Mouse (Mus musculus) forebrain, embryonic 14.5 days (tissue): ENCODE results near the gene Ppip5k2. TPM values are rescaled to one million over a fixed set of nuclear protein-coding genes. Genes with fewer than 3 reads are reported as not detected.
"Not testable (repeated sequence)": the region's sequence is repeated elsewhere in the genome, so short reads cannot be mapped to it uniquely, and the experiment has no call there.

ENCODE experiments used
- ATAC-seq: fragments of 200-750 bp; cut with Nextera tagmentation; 2 replicates; pipeline ENCODE4 v1.8.0; 2017; ENCODE audit warnings: mild to moderate bottlenecking, moderate library complexity
- DNase-seq: peaks from one replicate; pipeline ENCODE4 v3.0.0-alpha.2; 2015; ENCODE audit warnings: low spot score
- H3K27ac ChIP-seq: fragments of 300-500 bp; sonication (generic); 2 replicates; pipeline ENCODE4 v1.5.1; 2014; ENCODE audit warnings: low read depth, mild to moderate bottlenecking, control low read depth, low read length, moderate library complexity
- H3K27me3 ChIP-seq: fragments of 300-500 bp; sonication (generic); replicated peaks from 2 replicates; pipeline ENCODE4 v1.6.1; 2014; ENCODE audit warnings: low read length, control low read depth, mixed read lengths; ENCODE audit not compliant: control insufficient read depth, insufficient read depth
- H3K36me3 ChIP-seq: fragments of 300-500 bp; sonication (generic); 2 replicates; pipeline ENCODE4 v1.6.1; 2014; ENCODE audit warnings: low read length, control low read depth; ENCODE audit not compliant: control insufficient read depth, insufficient read depth
- H3K4me1 ChIP-seq: fragments of 300-500 bp; sonication (generic); 2 replicates; pipeline ENCODE4 v1.6.1; 2014; ENCODE audit warnings: antibody characterized with exemption, low read length, control low read depth; ENCODE audit not compliant: control insufficient read depth, insufficient read depth
- H3K4me2 ChIP-seq: fragments of 300-500 bp; sonication (generic); 2 replicates; pipeline ENCODE4 v1.6.1; 2014; ENCODE audit warnings: mild to moderate bottlenecking, control low read depth, low read length
- H3K4me3 ChIP-seq: fragments of 300-500 bp; sonication (generic); 2 replicates; pipeline ENCODE4 v1.5.1; 2014; ENCODE audit warnings: low read depth, low read length, control low read depth
- H3K9ac ChIP-seq: fragments of 300-500 bp; sonication (generic); 2 replicates; pipeline ENCODE4 v1.6.1; 2014; ENCODE audit warnings: mild to moderate bottlenecking, low read length, control low read depth, moderate library complexity
- H3K9me3 ChIP-seq: fragments of 300-500 bp; sonication (generic); replicated peaks from 2 replicates; pipeline ENCODE4 v1.6.1; 2016; ENCODE audit warnings: low read length, control low read depth, mixed read lengths; ENCODE audit not compliant: control insufficient read depth
- WGBS: fragments of 180-500 bp; shearing (Covaris S2); extraction: QIAGEN DNeasy Blood & Tissue Kit; methylation state at CpG from one replicate; pipeline ENCODE4 v1.1.7; 2014; 5-methylcytosine and 5-hydroxymethylcytosine counted together
- polyA plus RNA-seq: library from polyadenylated mRNA; unstranded; fragments of >200 nt; fragmentation: Nextera tagmentation; extraction: Ambion mirVana; gene quantifications from 2 replicates; pipeline ENCODE4 v1.2.1, GENCODE M21; 2014

Ppip5k2 gene
- polyA plus RNA-seq, 1 experiment from 2014 or later: 37.9 TPM

DNA sequence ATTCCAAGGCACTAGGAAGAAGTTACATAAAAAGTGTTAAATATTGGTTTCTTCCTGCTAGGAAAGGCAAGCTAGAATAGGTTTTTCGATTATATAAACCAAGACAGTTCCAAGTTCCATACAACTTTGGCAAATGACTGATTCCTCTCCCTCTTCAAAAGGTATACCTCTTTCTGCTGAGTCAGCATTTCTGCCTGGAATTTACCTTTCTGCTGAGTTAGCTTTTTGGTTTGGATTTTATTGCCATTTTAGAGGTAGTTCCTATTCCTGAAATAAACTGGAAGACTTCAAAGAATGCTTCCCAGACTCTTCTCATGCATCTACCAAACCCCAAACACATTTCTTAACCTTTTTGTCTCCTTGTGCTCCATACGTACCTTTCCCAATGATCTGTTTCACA lies 2.1 kb downstream of the Ppip5k2 start:
- no peaks in the 10 kb centered on the region for H3K36me3 ChIP-seq
- no peak overlapping the region for H3K27ac ChIP-seq
- no peaks in the 10 kb centered on the region for H3K9me3 ChIP-seq
- H3K27me3 ChIP-seq: no peaks in the 10 kb centered on the region
- ATAC-seq (no peak), DNase-seq (no peak)
- H3K4me2 ChIP-seq: peak overlapping the region; percentile 68
- H3K4me3 ChIP-seq: peak overlapping the region; percentile 90
- 81% methylated on average over 2 of the region's 2 CpGs for WGBS
- H3K9ac ChIP-seq: no peak overlapping the region
- peaks cover 17% of the 10 kb centered on the region for H3K4me1 ChIP-seq

- WGBS: 86% methylated on average over 4 of the region's 4 CpGs
- not testable (repeated sequence) for ATAC-seq, H3K27me3 ChIP-seq, H3K4me2 ChIP-seq, H3K9ac ChIP-seq, H3K27ac ChIP-seq, H3K4me3 ChIP-seq, DNase-seq, H3K36me3 ChIP-seq, H3K9me3 ChIP-seq
- peaks cover 13% of the 10 kb centered on the region for H3K4me1 ChIP-seq
Measured at GRCm38 (mm10) chr1:97765712-97766111, 4.5 kb downstream of the Ppip5k2 start.

DNA sequence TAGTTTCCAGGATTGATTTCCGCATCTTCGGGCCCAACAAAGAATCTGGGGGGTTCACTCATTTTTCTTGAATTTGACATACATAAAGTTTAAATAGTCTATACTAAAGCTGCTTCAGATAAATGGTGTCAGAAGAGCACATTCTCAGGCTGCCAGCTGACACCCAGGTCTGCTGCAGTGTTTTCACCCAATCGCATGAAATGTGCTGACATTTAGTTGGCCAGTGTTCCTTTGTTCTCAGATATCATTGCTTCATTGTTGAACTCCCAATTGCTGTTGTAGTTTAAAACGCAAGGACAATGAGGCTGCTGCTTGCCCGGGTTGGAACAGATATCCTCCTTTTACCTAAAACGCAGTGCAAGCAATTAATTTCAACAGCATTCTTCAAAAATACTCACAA lies 8.7 kb downstream of the Ppip5k2 start:
- H3K9me3 ChIP-seq: no peaks in the 10 kb centered on the region
- no peaks in the 10 kb centered on the region; the same call in 1 of the 2 replicates for H3K4me1 ChIP-seq
- H3K9ac ChIP-seq: no peak overlapping the region
- H3K27ac ChIP-seq: no peak overlapping the region
- H3K4me2 ChIP-seq: no peak overlapping the region
- ATAC-seq (no peak), DNase-seq (no peak)
- H3K4me3 ChIP-seq: no peak overlapping the region
- WGBS: 73% methylated on average over 6 of the region's 6 CpGs
- H3K27me3 ChIP-seq: no peaks in the 10 kb centered on the region
- H3K36me3 ChIP-seq: peaks cover 10% of the 10 kb centered on the region

GRCm38 (mm10) chr1:97760598-97760997 lies 9.6 kb downstream of the Ppip5k2 start:
- Histone ChIP-seq H3K4me1 (no peaks in the 10 kb centered on the region; the same call in 1 of the 2 replicates), H3K9me3 (no peaks in the 10 kb centered on the region), H3K36me3 (peaks cover 13% of the 10 kb centered on the region), H3K9ac (no peak overlapping the region), H3K27me3 (no peaks in the 10 kb centered on the region), H3K4me2 (no peak overlapping the region), H3K4me3 (no peak overlapping the region), H3K27ac (no peak overlapping the region)
- ATAC-seq: no peak
- WGBS: 91% methylated on average over 7 of the region's 7 CpGs
- DNase-seq: no peak

DNA sequence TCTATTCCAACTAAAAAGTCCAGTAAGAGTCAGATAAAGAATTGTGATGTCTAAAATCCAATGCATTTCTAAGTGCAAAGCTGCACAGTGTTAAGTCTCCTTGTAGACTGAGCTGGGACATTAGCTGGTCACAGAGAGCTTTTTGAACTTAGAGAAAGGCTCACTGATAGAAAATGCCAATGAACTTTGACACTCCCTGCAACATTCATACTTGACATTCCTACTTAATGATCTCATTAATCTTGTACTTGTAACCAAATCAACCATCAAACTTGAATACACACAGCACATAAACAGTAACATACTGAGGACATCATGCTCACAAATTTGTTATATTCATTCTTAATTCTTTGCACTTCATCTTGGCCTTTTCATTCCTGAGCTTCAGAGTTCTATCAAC lies 10.4 kb downstream of the Ppip5k2 start:
- Histone ChIP-seq H3K9ac (no peak overlapping the region), H3K4me1 (no peaks in the 10 kb centered on the region; the same call in 1 of the 2 replicates), H3K27ac (no peak overlapping the region), H3K9me3 (no peaks in the 10 kb centered on the region), H3K4me2 (no peak overlapping the region), H3K27me3 (no peaks in the 10 kb centered on the region), H3K36me3 (peaks cover 20% of the 10 kb centered on the region), H3K4me3 (no peak overlapping the region)
- ATAC-seq (no peak), DNase-seq (no peak)

GRCm38 (mm10) chr1:97754392-97754791 lies 15.8 kb downstream of the Ppip5k2 start:
- Histone ChIP-seq H3K4me2 (no peak overlapping the region), H3K9ac (no peak overlapping the region), H3K27me3 (no peaks in the 10 kb centered on the region), H3K36me3 (peaks cover 41% of the 10 kb centered on the region), H3K9me3 (no peaks in the 10 kb centered on the region), H3K4me1 (no peaks in the 10 kb centered on the region), H3K4me3 (no peak overlapping the region), H3K27ac (no peak overlapping the region)
- DNase-seq (no peak), ATAC-seq (no peak)
- 85% methylated on average over 4 of the region's 4 CpGs for WGBS

- DNase-seq: no peak
- H3K9ac ChIP-seq: no peak overlapping the region
- no peak for ATAC-seq
Measured at GRCm38 (mm10) chr1:97753216-97753615, 17.0 kb downstream of the Ppip5k2 start.

GRCm38 (mm10) chr1:97748163-97748562 lies 22.0 kb downstream of the Ppip5k2 start:
- WGBS: 86% methylated on average over 3 of the region's 3 CpGs
- Histone ChIP-seq H3K9me3 (no peaks in the 10 kb centered on the region), H3K36me3 (peaks cover 51% of the 10 kb centered on the region), H3K4me3 (no peak overlapping the region), H3K9ac (no peak overlapping the region), H3K4me1 (no peaks in the 10 kb centered on the region), H3K27ac (no peak overlapping the region), H3K27me3 (no peaks in the 10 kb centered on the region), H3K4me2 (no peak overlapping the region)
- no peak for DNase-seq
- no peak for ATAC-seq

More at GRCm38 (mm10) chr1:97753216-97753615, 17.0 kb downstream of the Ppip5k2 start:
- Histone ChIP-seq H3K4me2 (no peak overlapping the region), H3K4me3 (no peak overlapping the region), H3K36me3 (peaks cover 39% of the 10 kb centered on the region), H3K27ac (no peak overlapping the region), H3K27me3 (no peaks in the 10 kb centered on the region), H3K4me1 (no peaks in the 10 kb centered on the region), H3K9me3 (no peaks in the 10 kb centered on the region)

GRCm38 (mm10) chr1:97746261-97746660 lies 23.9 kb downstream of the Ppip5k2 start:
- Histone ChIP-seq H3K4me3 (no peak overlapping the region), H3K9me3 (no peaks in the 10 kb centered on the region), H3K27ac (no peak overlapping the region), H3K4me1 (no peaks in the 10 kb centered on the region), H3K27me3 (no peaks in the 10 kb centered on the region), H3K36me3 (peaks cover 55% of the 10 kb centered on the region), H3K9ac (no peak overlapping the region), H3K4me2 (no peak overlapping the region)
- 96% methylated on average over 7 of the region's 7 CpGs for WGBS
- ATAC-seq (no peak), DNase-seq (no peak)
